Mouse (Mus musculus) kidney, adult 2 months (tissue): ENCODE measurements around the gene Cyp2t4. TPM values are rescaled to one million over a fixed set of nuclear protein-coding genes. Genes with fewer than 3 reads are reported as not detected.

Source experiments
- DNase-seq: peaks from one replicate; pipeline ENCODE4 v3.0.0; 2021
- H3K27ac ChIP-seq: fragments of 200-500 bp; 2 replicates; pipeline ENCODE4 v1.5.1; 2012; ENCODE audit warnings: low read depth, low read length, control low read depth, inconsistent platforms; ENCODE audit not compliant: insufficient read depth
- H3K27me3 ChIP-seq: fragments of 200-500 bp; replicated peaks from 2 replicates; pipeline ENCODE4 v1.6.1; 2012; ENCODE audit warnings: mild to moderate bottlenecking, moderate library complexity, low read length, inconsistent platforms; ENCODE audit not compliant: control insufficient read depth, insufficient read depth
- H3K36me3 ChIP-seq: fragments of 200-500 bp; 2 replicates; pipeline ENCODE4 v1.6.1; 2012; ENCODE audit warnings: mild to moderate bottlenecking, moderate library complexity, low read length, inconsistent platforms; ENCODE audit not compliant: control insufficient read depth, insufficient read depth
- H3K4me1 ChIP-seq: fragments of 200-500 bp; 2 replicates; pipeline ENCODE4 v1.6.1; 2011; ENCODE audit warnings: low read length; ENCODE audit not compliant: control insufficient read depth, insufficient read depth
- H3K4me3 ChIP-seq: fragments of 200-500 bp; 2 replicates; pipeline ENCODE4 v1.5.1; 2011; ENCODE audit warnings: mild to moderate bottlenecking, low read depth, low read length, control low read depth; ENCODE audit not compliant: insufficient read depth
- CTCF ChIP-seq: fragments of 200-500 bp; conservative IDR thresholded peaks from 2 replicates; pipeline ENCODE4 v1.5.1; 2011; ENCODE audit warnings: low read depth, mild to moderate bottlenecking, control low read depth, low read length, moderate library complexity, mixed read lengths; ENCODE audit not compliant: insufficient read depth, insufficient read length
- POLR2A ChIP-seq: fragments of 200-500 bp; IDR thresholded peaks from one replicate; pipeline ENCODE4 v1.6.1; 2011; ENCODE audit warnings: low read depth, low read length, control low read depth
- WGBS: fragments of 180-500 bp; shearing (Covaris S2); methylation state at CpG from one replicate; pipeline ENCODE4 v1.1.7; 2018; 5-methylcytosine and 5-hydroxymethylcytosine counted together
- polyA plus RNA-seq: library from polyadenylated mRNA; depleted of rRNA; stranded (reverse); fragments of >200 nt; gene quantifications from 2 replicates; pipeline ENCODE4 v1.2.3, GENCODE M21; 2012

Cyp2t4 gene
- polyA plus RNA-seq, 1 experiment = not detected

DNA sequence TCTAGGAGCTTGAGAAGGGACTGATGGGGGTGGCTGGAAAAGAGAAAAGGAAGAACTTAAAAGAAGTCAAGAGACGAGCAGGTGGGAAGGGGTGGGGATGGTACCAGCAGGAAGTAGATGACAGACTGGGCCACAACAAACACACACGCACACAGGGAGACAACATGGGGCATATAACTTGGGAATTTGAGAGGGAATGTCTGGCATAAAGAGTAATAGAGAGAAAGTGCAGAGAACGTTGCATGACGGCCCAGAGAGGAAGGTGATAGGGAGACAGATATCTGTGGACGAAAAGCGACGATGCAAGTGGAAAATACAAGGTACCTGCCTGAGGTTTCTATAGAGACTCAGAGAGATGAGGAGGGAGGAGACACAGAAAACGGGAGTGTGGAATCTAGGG is 12.2 kb downstream of the Cyp2t4 start:
- WGBS = 0% methylated on average over 8 of the region's 8 CpGs
- Histone ChIP-seq H3K36me3 (no peaks in the 10 kb centered on the region; the same call in 1 of the 2 replicates), H3K4me1 (peaks cover 39% of the 10 kb centered on the region), H3K4me3 (peak overlapping the region; percentile 93), H3K27ac (peak overlapping the region; percentile 97), H3K27me3 (no peaks in the 10 kb centered on the region)
- no peak for DNase-seq
- TF ChIP-seq CTCF = no peak
- no peak for TF ChIP-seq POLR2A

- WGBS = under 1% methylated on average over 43 of the region's 43 CpGs
- H3K4me1 ChIP-seq = peaks cover 34% of the 10 kb centered on the region
- no peaks in the 10 kb centered on the region; the same call in 1 of the 2 replicates for H3K36me3 ChIP-seq
- H3K4me3 ChIP-seq = peak overlapping the region; percentile 93
- TF ChIP-seq POLR2A (peak; percentile 54), CTCF (no peak)
- DNase-seq = peak; percentile 96
- no peaks in the 10 kb centered on the region for H3K27me3 ChIP-seq
- peak overlapping the region; percentile 97 for H3K27ac ChIP-seq
Observed at GRCm38 (mm10) chr7:27166229-27166613, 12.7 kb downstream of the Cyp2t4 start.

- Histone ChIP-seq H3K4me3 (peak within 1 kb of the TSS; percentile 93), H3K4me1 (peaks cover 30% of the 10 kb centered on the region), H3K27me3 (no peaks in the 10 kb centered on the region), H3K36me3 (no peaks in the 10 kb centered on the region; the same call in 1 of the 2 replicates), H3K27ac (peak within 1 kb of the TSS; percentile 97)
- WGBS = under 1% methylated on average over 61 of the region's 61 CpGs
- TF ChIP-seq POLR2A (peak; percentile 58), CTCF (no peak)
- peak; percentile 98 for DNase-seq
Observed at GRCm38 (mm10) chr7:27166614-27167474, 13.3 kb downstream of the Cyp2t4 start, which contains the start of gene Egln2. Gene Egln2, minus strand, starts transcription at chr7:27166802.

DNA sequence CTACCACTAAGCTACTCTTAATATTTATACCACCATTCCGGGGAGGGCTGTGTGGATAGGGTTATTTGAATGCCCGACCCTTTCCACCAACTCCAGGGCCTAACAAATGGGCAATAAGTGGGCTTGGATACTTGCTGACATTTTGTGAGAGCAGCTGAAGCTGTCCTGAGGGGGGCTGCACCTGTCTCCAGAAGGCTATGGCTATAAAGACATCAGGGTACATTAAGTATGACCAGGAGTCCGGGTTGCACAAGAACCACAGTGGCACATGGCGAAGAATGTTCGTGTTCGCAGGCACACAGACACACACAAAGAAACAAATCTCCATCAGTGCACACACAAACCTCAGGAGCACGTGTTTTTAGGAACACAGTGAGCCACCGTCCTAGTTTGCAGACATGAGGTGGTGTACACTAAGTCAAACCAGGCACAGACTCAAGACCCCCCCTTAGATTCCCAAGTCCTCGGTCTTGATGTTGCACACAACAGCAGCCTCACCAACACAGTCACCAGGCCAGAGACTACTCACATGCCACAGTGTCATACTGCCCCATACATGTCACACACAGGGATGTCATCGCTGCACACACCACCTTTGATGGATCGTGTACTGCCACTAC is 14.1 kb downstream of the Cyp2t4 start:
- Histone ChIP-seq H3K36me3 (peaks cover 2% of the 10 kb centered on the region), H3K4me1 (peaks cover 30% of the 10 kb centered on the region), H3K27me3 (no peaks in the 10 kb centered on the region), H3K4me3 (peak overlapping the region; percentile 46), H3K27ac (peak overlapping the region; percentile 81)
- 63% methylated on average over 11 of the region's 11 CpGs for WGBS
- DNase-seq = no peak
- TF ChIP-seq POLR2A = no peak
- TF ChIP-seq CTCF = no peak

- no peak overlapping the region; the same call in 1 of the 2 replicates for H3K4me3 ChIP-seq
- H3K36me3 ChIP-seq = peaks cover 3% of the 10 kb centered on the region
- TF ChIP-seq POLR2A = no peak
- no peak for TF ChIP-seq CTCF
- H3K4me1 ChIP-seq = peaks cover 26% of the 10 kb centered on the region
- peak overlapping the region; percentile 21; the same call in 1 of the 2 replicates for H3K27ac ChIP-seq
- WGBS = 54% methylated on average over 5 of the region's 5 CpGs
- peak; percentile 55 for DNase-seq
- no peaks in the 10 kb centered on the region for H3K27me3 ChIP-seq
Observed at GRCm38 (mm10) chr7:27168371-27168770, 14.9 kb downstream of the Cyp2t4 start.

DNA sequence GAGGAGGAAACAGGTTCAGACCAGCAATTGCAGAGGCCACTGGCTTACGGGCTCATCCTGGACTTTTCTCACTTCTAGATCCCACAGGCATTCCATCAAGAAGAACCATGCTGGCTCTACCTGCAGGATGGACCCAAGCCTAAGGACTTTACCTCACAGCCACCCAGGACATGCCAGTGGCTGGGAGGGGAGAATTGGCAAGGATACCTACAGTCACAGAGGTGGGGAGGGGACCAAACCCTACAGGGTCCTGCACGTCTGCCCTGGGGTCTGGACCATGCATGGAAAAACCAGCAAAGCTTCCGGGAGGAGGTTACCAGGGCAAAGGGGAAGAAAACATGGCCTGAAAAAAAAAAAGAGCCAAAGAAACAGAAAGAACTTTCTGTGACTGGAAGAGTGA is 17.5 kb downstream of the Cyp2t4 start:
- peaks cover 3% of the 10 kb centered on the region for H3K36me3 ChIP-seq
- no peak overlapping the region for H3K27ac ChIP-seq
- TF ChIP-seq CTCF = no peak
- TF ChIP-seq POLR2A = no peak
- H3K4me3 ChIP-seq = no peak overlapping the region
- no peaks in the 10 kb centered on the region for H3K27me3 ChIP-seq
- H3K4me1 ChIP-seq = peaks cover 14% of the 10 kb centered on the region
- no peak for DNase-seq
- 89% methylated on average over 3 of the region's 3 CpGs for WGBS

- Histone ChIP-seq H3K4me3 (no peak overlapping the region), H3K36me3 (peaks cover 3% of the 10 kb centered on the region), H3K4me1 (peaks cover 2% of the 10 kb centered on the region; the same call in 1 of the 2 replicates), H3K27me3 (no peaks in the 10 kb centered on the region), H3K27ac (no peak overlapping the region)
- TF ChIP-seq POLR2A (no peak), CTCF (no peak)
- 88% methylated on average over 15 of the region's 15 CpGs for WGBS
- no peak for DNase-seq
Observed at GRCm38 (mm10) chr7:27174496-27174895, 21.0 kb downstream of the Cyp2t4 start.
